Mouse (Mus musculus) granulocyte monocyte progenitor cell, adult 5-6 weeks (primary cell): ENCODE results near the gene Map4. TPM values are rescaled to one million over a fixed set of nuclear protein-coding genes. Genes with fewer than 3 reads are reported as not detected.
"Not testable (repeated sequence)": the region's sequence is repeated elsewhere in the genome, so short reads cannot be mapped to it uniquely, and the experiment has no call there.

ENCODE experiments used
- ATAC-seq: replicated peaks from 2 replicates; pipeline ENCODE4 v1.8.0; 2016; ENCODE audit warnings: mild to moderate bottlenecking, moderate TSS enrichment, inconsistent platforms; ENCODE audit not compliant: poor library complexity, severe bottlenecking
- total RNA-seq, 2 experiments: library from RNA; stranded (forward) in 1 of 2; stranded (reverse) in 1 of 2; fragments of 200-712, 200-1000 nt in 1 of 2; fragments of >200 nt in 1 of 2; fragmentation: Nextera tagmentation in 1 of 2; gene quantifications; 2 replicates each; pipeline ENCODE4 v1.2.3; 2014 to 2017

The Map4 gene
- total RNA-seq, 2 experiments from 2014 or later = 22.3 to 33.3 TPM

GRCm38 (mm10) chr9:109971711-109972110 lies 40.5 kb downstream of the Map4 start:
- not testable (repeated sequence) for ATAC-seq

GRCm38 (mm10) chr9:109980223-109980622 lies 49.0 kb downstream of the Map4 start:
- ATAC-seq = not testable (repeated sequence)

- peak; percentile 99 for ATAC-seq
These were observed 54.2 kb downstream of the Map4 start for GRCm38 (mm10) chr9:109985416-109985815.

- ATAC-seq = no peak
These were observed 57.8 kb downstream of the Map4 start for GRCm38 (mm10) chr9:109989084-109989483.

GRCm38 (mm10) chr9:109997441-109997840 lies 66.2 kb downstream of the Map4 start:
- ATAC-seq = no peak

- no peak for ATAC-seq
These were observed 70.7 kb downstream of the Map4 start for GRCm38 (mm10) chr9:110001946-110002345.

GRCm38 (mm10) chr9:110002413-110002812 lies 71.2 kb downstream of the Map4 start:
- no peak for ATAC-seq

GRCm38 (mm10) chr9:110019224-110019623 lies 88.0 kb downstream of the Map4 start:
- no peak for ATAC-seq

GRCm38 (mm10) chr9:110020405-110020804 lies 89.1 kb downstream of the Map4 start:
- no peak for ATAC-seq

- peak; percentile 96 for ATAC-seq
These were observed 90.2 kb downstream of the Map4 start for GRCm38 (mm10) chr9:110021463-110021862.

- 0 out of 2 replicates have a peak, but pooled peaks have one; percentile 31 for ATAC-seq
These were observed 90.9 kb downstream of the Map4 start for GRCm38 (mm10) chr9:110022151-110022550.

- ATAC-seq = no peak
These were observed 103.8 kb downstream of the Map4 start for GRCm38 (mm10) chr9:110035091-110035490.

GRCm38 (mm10) chr9:110037895-110038294 lies 106.6 kb downstream of the Map4 start:
- peak; percentile 96 for ATAC-seq

GRCm38 (mm10) chr9:110038485-110038884 lies 107.2 kb downstream of the Map4 start:
- ATAC-seq = no peak

- no peak for ATAC-seq
These were observed 113.1 kb downstream of the Map4 start for GRCm38 (mm10) chr9:110044373-110044772.

GRCm38 (mm10) chr9:110045763-110046377 lies 114.6 kb downstream of the Map4 start:
- peak; percentile 82 for ATAC-seq

- ATAC-seq = no peak
These were observed 116.0 kb downstream of the Map4 start for GRCm38 (mm10) chr9:110047260-110047659.

GRCm38 (mm10) chr9:110047857-110048256 lies 116.6 kb downstream of the Map4 start:
- ATAC-seq = no peak

GRCm38 (mm10) chr9:110051184-110051583 lies 119.9 kb downstream of the Map4 start:
- no peak for ATAC-seq

GRCm38 (mm10) chr9:110051869-110052661 lies 120.8 kb downstream of the Map4 start:
- ATAC-seq = no peak

GRCm38 (mm10) chr9:110052951-110053304 lies 121.7 kb downstream of the Map4 start:
- no peak for ATAC-seq
